Mouse (Mus musculus): ENCODE measurements around the gene Prkca. TPM values are rescaled to one million over a fixed set of nuclear protein-coding genes. Genes with fewer than 3 reads are reported as not detected.

Prkca gene
- total and polyA plus RNA-seq, 3 experiments = 15.3 to 30.9 (median 19.9) TPM

- Histone ChIP-seq H3K27me3 (ENCODE audit: control insufficient read depth in 1 of 2, insufficient read depth in 2 of 2, low read length in 2 of 2) (no peaks in the 10 kb centered on the region), H3K79me2 (ENCODE audit: control insufficient read depth, insufficient read depth, low read length, poor library complexity) (no peaks in the 10 kb centered on the region), H3K4me3 (ENCODE audit: control insufficient read depth in 1 of 2, insufficient read depth in 1 of 2, low read depth in 2 of 2, low read length in 2 of 2) (no peak overlapping the region), H3K4me1 (ENCODE audit: control insufficient read depth in 1 of 2, insufficient read depth in 2 of 2, low read length in 2 of 2) (no peaks in the 10 kb centered on the region), H3K9ac (ENCODE audit: control insufficient read depth, low read depth, low read length, poor library complexity, severe bottlenecking) (no peak overlapping the region), H3K27ac (ENCODE audit: control insufficient read depth, low read depth, low read length) (no peak overlapping the region), H3K9me3 (replicated peaks; ENCODE audit: insufficient read depth, low read length) (no peaks in the 10 kb centered on the region), H3K36me3 (ENCODE audit: control insufficient read depth in 1 of 2, insufficient read depth in 2 of 2, low read length in 2 of 2) (no peaks in the 10 kb centered on the region)
- TF ChIP-seq MEF2A (IDR thresholded peaks at IDR 0.05; ENCODE audit: extremely low read depth, insufficient replicate concordance, low read depth, low read length, poor library complexity, severe bottlenecking) (no peak), KAT2A (conservative IDR thresholded peaks at IDR 0.05; ENCODE audit: low read depth, low read length) (no peak), MYB (IDR thresholded peaks at IDR 0.05; ENCODE audit: low read depth, low read length) (no peak), ELF1 (IDR thresholded peaks at IDR 0.05; ENCODE audit: low read depth, low read length) (no peak), ZNF384 (IDR thresholded peaks at IDR 0.05; ENCODE audit: low read depth, low read length) (no peak), POLR2AphosphoS5 (IDR thresholded peaks at IDR 0.05; ENCODE audit: borderline replicate concordance, low read depth, low read length) (no peak), MAX (IDR thresholded peaks at IDR 0.05; ENCODE audit: low read length) (no peak), ETS1 (IDR thresholded peaks at IDR 0.05; ENCODE audit: low read depth, low read length) (no peak), HCFC1 (IDR thresholded peaks at IDR 0.05; ENCODE audit: low read depth, low read length) (no peak), POLR2AphosphoS2 (IDR thresholded peaks at IDR 0.05; ENCODE audit: low read length) (no peak), SMC3 (IDR thresholded peaks at IDR 0.05; ENCODE audit: low read depth, low read length) (no peak), GATA1 (IDR thresholded peaks at IDR 0.05; ENCODE audit: low read depth, low read length) (no peak), UBTF (IDR thresholded peaks at IDR 0.05; ENCODE audit: borderline replicate concordance, insufficient read depth, low read depth, low read length) (no peak), CHD2 (IDR thresholded peaks at IDR 0.05; ENCODE audit: low read length) (no peak), SIN3A (IDR thresholded peaks at IDR 0.05; ENCODE audit: low read length) (no peak), POLR2A (IDR thresholded peaks at IDR 0.05; ENCODE audit: control insufficient read depth in 1 of 2, insufficient read depth in 1 of 2, low read depth in 1 of 2, low read length in 2 of 2, poor library complexity in 1 of 2) (no peak), RAD21 (IDR thresholded peaks at IDR 0.05; ENCODE audit: low read depth, low read length) (no peak)
- DNase-seq (ENCODE audit: low read depth, low spot score) = no peak
These were observed 153.4 kb downstream of the Prkca start for GRCm38 (mm10) chr11:108190298-108190697.

DNA sequence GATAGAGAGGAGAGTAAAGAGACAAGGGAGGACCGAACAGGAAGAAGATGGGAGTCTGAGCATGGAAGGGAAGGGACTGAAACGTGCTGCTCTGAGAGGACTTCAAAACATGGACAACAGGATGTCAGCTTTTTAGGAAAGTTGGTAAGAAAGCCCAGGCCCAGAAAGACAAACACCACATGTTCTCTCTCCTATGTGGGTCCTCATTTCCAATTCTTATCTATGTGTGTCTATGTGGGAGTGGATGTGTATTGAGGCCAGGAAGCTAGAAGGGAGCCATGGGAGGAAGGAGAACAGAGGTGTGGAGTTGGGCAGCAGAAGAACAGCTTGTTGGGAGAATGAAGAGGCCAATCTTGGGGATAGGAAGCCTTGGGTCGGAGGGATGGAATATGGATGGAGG lies 154.4 kb downstream of the Prkca start:
- Histone ChIP-seq H3K36me3 (ENCODE audit: control insufficient read depth in 1 of 2, insufficient read depth in 2 of 2, low read length in 2 of 2) (no peaks in the 10 kb centered on the region), H3K4me1 (ENCODE audit: control insufficient read depth in 1 of 2, insufficient read depth in 2 of 2, low read length in 2 of 2) (no peaks in the 10 kb centered on the region), H3K9me3 (replicated peaks; ENCODE audit: insufficient read depth, low read length) (no peaks in the 10 kb centered on the region), H3K9ac (ENCODE audit: control insufficient read depth, low read depth, low read length, poor library complexity, severe bottlenecking) (no peak overlapping the region), H3K27me3 (ENCODE audit: control insufficient read depth in 1 of 2, insufficient read depth in 2 of 2, low read length in 2 of 2) (no peaks in the 10 kb centered on the region), H3K27ac (ENCODE audit: control insufficient read depth, low read depth, low read length) (no peak overlapping the region), H3K4me3 (ENCODE audit: control insufficient read depth in 1 of 2, insufficient read depth in 1 of 2, low read depth in 2 of 2, low read length in 2 of 2) (no peak overlapping the region), H3K79me2 (ENCODE audit: control insufficient read depth, insufficient read depth, low read length, poor library complexity) (no peaks in the 10 kb centered on the region)
- DNase-seq (ENCODE audit: low read depth, low spot score) = no peak
- TF ChIP-seq POLR2AphosphoS2 (IDR thresholded peaks at IDR 0.05; ENCODE audit: low read length) (no peak), E2F4 (IDR thresholded peaks at IDR 0.05; ENCODE audit: borderline replicate concordance, low read depth, low read length) (no peak), ZKSCAN1 (IDR thresholded peaks at IDR 0.05; ENCODE audit: low read depth, low read length) (no peak), TBP (IDR thresholded peaks at IDR 0.05; ENCODE audit: low read depth, low read length) (no peak), GABPA (IDR thresholded peaks at IDR 0.05; ENCODE audit: low read depth, low read length) (no peak)

Measured in MEL (cell line).